Mouse (Mus musculus) naive thymus-derived CD4-positive, alpha-beta T cell, adult 2 months (primary cell): ENCODE measurements around the gene Bri3bp.
"Not testable (repeated sequence)": the region's sequence is repeated elsewhere in the genome, so short reads cannot be mapped to it uniquely, and the experiment has no call there.

Source experiments
- DNase-seq: peaks from one replicate; pipeline ENCODE4 v3.0.0-alpha.2; 2011; ENCODE audit warnings: low read depth

Bri3bp gene

GRCm38 (mm10) chr5:125486088-125486487, 44.7 kb downstream of the Bri3bp start:
- DNase-seq: no peak

GRCm38 (mm10) chr5:125487375-125488115, 46.2 kb downstream of the Bri3bp start:
- DNase-seq: no peak

- DNase-seq: no peak
Measured at GRCm38 (mm10) chr5:125488116-125488455, 46.7 kb downstream of the Bri3bp start.

GRCm38 (mm10) chr5:125488953-125489352, 47.6 kb downstream of the Bri3bp start:
- DNase-seq: not testable (repeated sequence)

GRCm38 (mm10) chr5:125491107-125491506, 49.7 kb downstream of the Bri3bp start:
- no peak for DNase-seq

- DNase-seq: no peak
Measured at GRCm38 (mm10) chr5:125492379-125493092, 51.2 kb downstream of the Bri3bp start.

- no peak for DNase-seq
Measured at GRCm38 (mm10) chr5:125493093-125493423, 51.7 kb downstream of the Bri3bp start.

GRCm38 (mm10) chr5:125495655-125496054, 54.3 kb downstream of the Bri3bp start:
- DNase-seq: no peak

- DNase-seq: peak; percentile 42
Measured at GRCm38 (mm10) chr5:125497821-125498600, 56.6 kb downstream of the Bri3bp start.

GRCm38 (mm10) chr5:125501505-125501904, 60.1 kb downstream of the Bri3bp start:
- DNase-seq: no peak

GRCm38 (mm10) chr5:125502186-125502585, 60.8 kb downstream of the Bri3bp start:
- DNase-seq: no peak

- DNase-seq: no peak
Measured at GRCm38 (mm10) chr5:125503628-125504027, 62.3 kb downstream of the Bri3bp start.

GRCm38 (mm10) chr5:125504692-125505091, 63.3 kb downstream of the Bri3bp start:
- DNase-seq: no peak

GRCm38 (mm10) chr5:125505968-125506367, 64.6 kb downstream of the Bri3bp start:
- no peak for DNase-seq

GRCm38 (mm10) chr5:125507582-125507981, 66.2 kb downstream of the Bri3bp start:
- peak; percentile 52 for DNase-seq

GRCm38 (mm10) chr5:125508006-125508405, 66.6 kb downstream of the Bri3bp start:
- DNase-seq: no peak

- DNase-seq: peak; percentile 80
Measured at GRCm38 (mm10) chr5:125509541-125509940, 68.2 kb downstream of the Bri3bp start.
